Mouse (Mus musculus): ENCODE data around the gene Zfp750.

The Zfp750 gene

GRCm38 (mm10) chr11:121502000-121502860 is 16.9 kb downstream of the Zfp750 start:
- ChIA-PET POLR2A (no interaction called here), CTCF (interaction anchor here in 1 of 4 experiments (1.0 kb wide), 1 partner anchor 27 kb away, joined by 3 read pairs; no protein-coding TSS in a partner anchor)

- CTCF ChIA-PET = interaction anchor here in 2 of 4 experiments (0.6 to 1.0 kb wide), 2 partner anchors 26 to 87 kb away, joined by 3 read pairs; no protein-coding TSS in a partner anchor
Measured at GRCm38 (mm10) chr11:121501525-121501924, 17.6 kb downstream of the Zfp750 start.

GRCm38 (mm10) chr11:121500595-121500994 is 18.5 kb downstream of the Zfp750 start:
- POLR2A ChIA-PET = interaction anchor here in 1 of 4 experiments (0.6 to 0.7 kb wide), 2 partner anchors 19 to 261 kb away, joined by 3 read pairs; no protein-coding TSS in a partner anchor
- CTCF ChIA-PET = no interaction called here

More at GRCm38 (mm10) chr11:121501525-121501924, 17.6 kb downstream of the Zfp750 start:
- POLR2A ChIA-PET = no interaction called here

- ChIA-PET CTCF (interaction anchor here in 2 of 4 experiments (0.7 kb wide), 2 partner anchors 17 to 180 kb away, joined by 4 to 18 read pairs; no protein-coding TSS in a partner anchor), POLR2A (no interaction called here)
Measured at GRCm38 (mm10) chr11:121490651-121491050, 28.5 kb downstream of the Zfp750 start.

- POLR2A ChIA-PET = no interaction called here
Measured at GRCm38 (mm10) chr11:121485882-121486281, 33.3 kb downstream of the Zfp750 start.

GRCm38 (mm10) chr11:121481129-121481528 is 38.0 kb downstream of the Zfp750 start:
- ChIA-PET CTCF (no interaction called here), POLR2A (interaction anchor here in 1 of 4 experiments (0.8 to 1.4 kb wide), 4 partner anchors 10 to 192 kb away, joined by 3 to 6 read pairs (median 4); partner anchors contain the start of gene B3gntl1)

More at GRCm38 (mm10) chr11:121485882-121486281, 33.3 kb downstream of the Zfp750 start:
- CTCF ChIA-PET = interaction anchor here in 1 of 4 experiments (1.2 kb wide), 1 partner anchor 10 kb away, joined by 3 read pairs; no protein-coding TSS in a partner anchor

GRCm38 (mm10) chr11:121479476-121480203 is 39.5 kb downstream of the Zfp750 start:
- ChIA-PET POLR2A (interaction anchor here in 3 of 4 experiments (0.5 to 1.2 kb wide), 4 partner anchors 8 to 249 kb away, joined by 3 to 4 read pairs (median 4); partner anchors contain the start of genes Tbcd (in 1 of the 3) and Zfp750 (in 1 of the 3)), CTCF (no interaction called here)

- ChIA-PET POLR2A (interaction anchor here in 2 of 4 experiments (1.0 to 1.8 kb wide), 5 partner anchors 9 to 197 kb away, joined by 3 to 6 read pairs (median 3); partner anchors contain the start of genes B3gntl1 (in 1 of the 2) and Tbcd (in 1 of the 2)), CTCF (interaction anchor here (0.5 to 1.6 kb wide), 26 partner anchors 9 to 408 kb away, joined by 3 to 13 read pairs (median 3); no protein-coding TSS in a partner anchor)
Measured at GRCm38 (mm10) chr11:121475699-121476415, 43.3 kb downstream of the Zfp750 start.

GRCm38 (mm10) chr11:121474831-121475230 is 44.3 kb downstream of the Zfp750 start:
- POLR2A ChIA-PET = interaction anchor here in 1 of 4 experiments (1.1 to 1.8 kb wide), 3 partner anchors 10 to 198 kb away, joined by 3 to 5 read pairs (median 3); partner anchors contain the start of gene B3gntl1

GRCm38 (mm10) chr11:121467408-121467807 is 51.7 kb downstream of the Zfp750 start:
- ChIA-PET POLR2A (interaction anchor here in 1 of 4 experiments (1.4 to 1.9 kb wide), 2 partner anchors 15 to 114 kb away, joined by 3 to 5 read pairs; partner anchors contain the start of gene Tbcd), CTCF (interaction anchor here in 1 of 4 experiments (0.7 kb wide), 1 partner anchor 168 kb away, joined by 8 read pairs; no protein-coding TSS in a partner anchor)

More at GRCm38 (mm10) chr11:121474831-121475230, 44.3 kb downstream of the Zfp750 start:
- CTCF ChIA-PET = interaction anchor here in 3 of 4 experiments (0.6 to 1.6 kb wide), 6 partner anchors 23 to 335 kb away, joined by 3 to 5 read pairs (median 3); no protein-coding TSS in a partner anchor

All from embryonic stem cell, embryonic (primary cell).